Mouse (Mus musculus) liver, embryonic 12.5 days (tissue): ENCODE measurements around the gene Mefv. TPM values are rescaled to one million over a fixed set of nuclear protein-coding genes. Genes with fewer than 3 reads are reported as not detected.
"Not testable (repeated sequence)": the region's sequence is repeated elsewhere in the genome, so short reads cannot be mapped to it uniquely, and the experiment has no call there.

Experiments used
- ATAC-seq: fragments of 200-750 bp; cut with Nextera tagmentation; 2 replicates; pipeline ENCODE4 v1.8.0; 2017; ENCODE audit warnings: moderate number of reproducible peaks, mild to moderate bottlenecking, moderate library complexity
- H3K27ac ChIP-seq: fragments of 300-500 bp; sonication (generic); 2 replicates; pipeline ENCODE4 v1.5.1; 2016; ENCODE audit warnings: mild to moderate bottlenecking
- H3K27me3 ChIP-seq: fragments of 300-500 bp; sonication (generic); replicated peaks from 2 replicates; pipeline ENCODE4 v1.6.1; 2016; ENCODE audit warnings: mild to moderate bottlenecking, moderate library complexity
- H3K36me3 ChIP-seq: fragments of 300-500 bp; sonication (generic); 2 replicates; pipeline ENCODE4 v1.6.1; 2016; ENCODE audit warnings: mild to moderate bottlenecking, moderate library complexity
- H3K4me1 ChIP-seq: fragments of 300-500 bp; sonication (generic); 2 replicates; pipeline ENCODE4 v1.6.1; 2016
- H3K4me2 ChIP-seq: fragments of 300-500 bp; sonication (generic); 2 replicates; pipeline ENCODE4 v1.6.1; 2016; ENCODE audit warnings: mild to moderate bottlenecking, moderate library complexity
- H3K4me3 ChIP-seq: fragments of 300-500 bp; sonication (generic); 2 replicates; pipeline ENCODE4 v1.5.1; 2016; ENCODE audit warnings: mild to moderate bottlenecking, moderate library complexity
- H3K9ac ChIP-seq: fragments of 300-500 bp; sonication (generic); 2 replicates; pipeline ENCODE4 v1.6.1; 2016; ENCODE audit warnings: mild to moderate bottlenecking, moderate library complexity
- H3K9me3 ChIP-seq: fragments of 300-500 bp; sonication (generic); replicated peaks from 2 replicates; pipeline ENCODE4 v1.6.1; 2016; ENCODE audit warnings: mild to moderate bottlenecking, moderate library complexity
- WGBS: fragments of 180-500 bp; shearing (Covaris S2); methylation state at CpG from one replicate; pipeline ENCODE4 v1.1.7; 2016; ENCODE audit not compliant: insufficient replicate concordance; 5-methylcytosine and 5-hydroxymethylcytosine counted together
- polyA plus RNA-seq: library from polyadenylated mRNA; unstranded; fragments of >200 nt; fragmentation: Nextera tagmentation; extraction: Ambion mirVana; gene quantifications from 2 replicates; pipeline ENCODE4 v1.2.1, GENCODE M21; 2016

Mefv gene
- polyA plus RNA-seq, 1 experiment from 2014 or later = 0.11 TPM

- 13% methylated on average over 1 of the region's 1 CpGs for WGBS
- Histone ChIP-seq H3K36me3 (no peaks in the 10 kb centered on the region), H3K4me2 (no peak overlapping the region), H3K4me3 (no peak overlapping the region), H3K9ac (no peak overlapping the region), H3K9me3 (no peaks in the 10 kb centered on the region), H3K27ac (no peak overlapping the region), H3K4me1 (no peaks in the 10 kb centered on the region), H3K27me3 (no peaks in the 10 kb centered on the region)
- no peak for ATAC-seq
Observed at GRCm38 (mm10) chr16:3700893-3701292, 17.0 kb downstream of the Mefv start.

GRCm38 (mm10) chr16:3699281-3699680, 18.6 kb downstream of the Mefv start:
- Histone ChIP-seq H3K27ac (no peak overlapping the region), H3K9me3 (no peaks in the 10 kb centered on the region), H3K4me2 (no peak overlapping the region), H3K9ac (no peak overlapping the region), H3K27me3 (no peaks in the 10 kb centered on the region), H3K4me1 (no peaks in the 10 kb centered on the region), H3K4me3 (no peak overlapping the region), H3K36me3 (no peaks in the 10 kb centered on the region)
- ATAC-seq = no peak
- 47% methylated on average over 8 of the region's 8 CpGs for WGBS

- not testable (repeated sequence) for ATAC-seq, H3K4me1 ChIP-seq, H3K4me3 ChIP-seq, H3K27ac ChIP-seq, H3K9me3 ChIP-seq, H3K36me3 ChIP-seq, H3K27me3 ChIP-seq, H3K9ac ChIP-seq, H3K4me2 ChIP-seq
- 29% methylated on average over 20 of the region's 20 CpGs for WGBS
Observed at GRCm38 (mm10) chr16:3689608-3690007, 28.3 kb downstream of the Mefv start.

Other genes with a start within 250 kb of the Mefv start
- not detected in 2 replicates for gene Olfr161, start 127.1 kb downstream of the Mefv start, polyA plus RNA-seq
- gene Zfp263, start 26.0 kb upstream of the Mefv start, polyA plus RNA-seq = 23.3 and 24.7 TPM in 2 replicates
- gene Olfr15, start 112.8 kb upstream of the Mefv start, polyA plus RNA-seq = not detected in 2 replicates
- gene Zfp174, start 129.2 kb upstream of the Mefv start, polyA plus RNA-seq = 0.38 and 0.41 TPM in 2 replicates
- 28.1 and 30.3 TPM in 2 replicates for gene Naa60, start 154.3 kb upstream of the Mefv start, polyA plus RNA-seq
- 3.0 and 3.2 TPM in 2 replicates for gene Zfp597, start 166.5 kb upstream of the Mefv start, polyA plus RNA-seq
- 0.81 and 1.2 TPM in 2 replicates for gene Gm20695, start 166.6 kb upstream of the Mefv start, polyA plus RNA-seq
- 3.1 and 3.9 TPM in 2 replicates for gene 1700037C18Rik, start 190.6 kb upstream of the Mefv start, polyA plus RNA-seq
- 12.4 and 12.5 TPM in 2 replicates for gene Cluap1, start 190.7 kb upstream of the Mefv start, polyA plus RNA-seq